Mouse (Mus musculus) CD4-positive, CD25-positive, alpha-beta regulatory T cell, adult 4 months (primary cell): ENCODE measurements around the gene Tmprss11g. TPM values are rescaled to one million over a fixed set of nuclear protein-coding genes. Genes with fewer than 3 reads are reported as not detected.

ENCODE experiments used
- ATAC-seq: one replicate; pipeline ENCODE4 v1.8.0; 2017
- polyA plus RNA-seq, 2 experiments: library from polyadenylated mRNA; unstranded; fragments of 100-300 nt; shearing (Covaris generic); gene quantifications; one replicate each; pipeline ENCODE4 v1.2.1; 2017

The Tmprss11g gene
- polyA plus RNA-seq = not detected

DNA sequence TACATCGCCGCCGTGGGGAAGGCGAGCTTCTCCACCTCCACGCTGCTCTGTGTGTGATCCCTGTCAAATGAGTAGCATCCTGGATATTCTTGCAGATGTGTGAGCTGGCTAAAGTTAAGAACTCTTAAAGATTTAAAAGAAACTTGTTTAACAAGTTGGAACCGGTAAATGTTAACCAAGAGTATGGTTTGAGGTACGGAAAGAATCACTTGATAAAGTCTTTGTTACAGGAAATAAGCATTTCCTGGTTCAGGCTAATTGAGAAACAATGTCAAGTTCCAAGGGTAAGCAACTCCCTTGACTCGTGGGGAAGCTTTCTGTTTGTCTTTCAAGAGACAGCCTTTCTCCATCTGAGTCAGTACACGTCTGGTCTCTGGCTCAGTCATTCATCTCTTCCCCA is at the start of gene Tmprss11g:
Tmprss11g (minus strand) TSS at position 101 of the 400 bp plus-strand sequence.
- no peak for ATAC-seq

GRCm38 (mm10) chr5:86546693-86547092 is 28.3 kb upstream of the Tmprss11g start:
- ATAC-seq = no peak

- no peak for ATAC-seq
These were observed 22.2 kb upstream of the Tmprss11g start for GRCm38 (mm10) chr5:86540601-86541000.

GRCm38 (mm10) chr5:86528725-86529124 is 10.3 kb upstream of the Tmprss11g start:
- no peak for ATAC-seq

DNA sequence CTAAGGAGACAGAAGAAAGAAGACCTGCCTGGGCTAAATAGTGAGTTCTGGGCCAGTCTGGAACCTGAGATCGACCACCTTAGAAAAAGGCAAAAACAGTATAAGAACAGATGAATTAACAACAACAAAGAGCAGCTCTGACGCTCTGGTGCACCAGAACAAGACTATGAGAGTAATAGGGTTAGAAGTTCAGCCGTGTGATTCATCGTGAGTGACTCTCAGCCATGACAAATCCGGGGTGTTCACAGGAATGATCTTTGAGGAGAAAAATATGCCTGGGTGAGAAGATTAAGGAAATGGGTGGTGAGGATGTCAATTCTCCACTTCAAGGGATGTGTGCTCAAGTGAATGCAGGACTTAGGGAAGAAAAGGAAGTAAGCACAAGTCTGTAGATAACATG is 6.9 kb downstream of the Tmprss11g start:
- ATAC-seq = no peak

GRCm38 (mm10) chr5:86493453-86493852 is 24.9 kb downstream of the Tmprss11g start:
- no peak for ATAC-seq

GRCm38 (mm10) chr5:86482562-86482961 is 35.8 kb downstream of the Tmprss11g start:
- no peak for ATAC-seq

DNA sequence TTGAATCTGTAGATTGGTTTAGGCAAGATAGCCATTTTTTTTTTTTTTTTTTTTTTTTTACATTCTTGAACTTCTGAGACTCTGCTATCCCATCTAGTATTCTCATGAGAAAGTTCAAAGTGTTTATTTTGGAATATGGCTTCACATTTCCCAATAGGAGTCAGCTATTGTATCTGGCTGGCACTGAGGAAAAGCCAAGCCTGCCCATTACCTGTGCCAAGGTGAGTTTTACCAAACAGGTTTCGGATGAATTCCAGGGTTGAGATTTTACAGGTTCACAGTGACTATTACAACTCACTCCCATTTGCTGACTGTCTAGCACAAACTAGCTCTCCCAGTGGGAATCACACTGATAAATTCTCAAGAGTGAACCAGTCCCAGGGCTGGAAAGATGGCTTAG is 36.4 kb downstream of the Tmprss11g start:
- no peak for ATAC-seq

- no peak for ATAC-seq
These were observed 44.5 kb downstream of the Tmprss11g start for GRCm38 (mm10) chr5:86473859-86474258.

DNA sequence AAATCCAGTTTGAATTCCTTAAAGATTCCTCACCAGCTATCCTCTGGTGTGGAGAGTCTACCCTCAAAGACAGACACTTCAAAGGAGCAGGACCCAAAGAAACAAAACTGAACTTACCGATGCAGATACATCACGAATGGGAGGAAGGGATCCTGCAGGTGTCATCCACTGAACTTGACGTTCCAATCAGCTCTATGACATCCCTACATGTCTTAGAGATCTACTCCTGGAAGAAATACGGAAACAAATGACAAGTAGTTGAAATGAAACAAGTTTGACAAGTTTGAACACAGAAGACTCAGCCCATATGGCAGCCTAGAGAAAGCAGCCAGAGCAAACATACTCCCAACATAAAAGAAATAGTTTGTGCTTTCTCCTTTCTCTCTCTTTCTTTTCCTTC is 49.5 kb downstream of the Tmprss11g start, which contains the start of gene Tmprss11a:
Tmprss11a (minus strand) TSS at position 101 of the 400 bp plus-strand sequence.
- ATAC-seq = no peak

DNA sequence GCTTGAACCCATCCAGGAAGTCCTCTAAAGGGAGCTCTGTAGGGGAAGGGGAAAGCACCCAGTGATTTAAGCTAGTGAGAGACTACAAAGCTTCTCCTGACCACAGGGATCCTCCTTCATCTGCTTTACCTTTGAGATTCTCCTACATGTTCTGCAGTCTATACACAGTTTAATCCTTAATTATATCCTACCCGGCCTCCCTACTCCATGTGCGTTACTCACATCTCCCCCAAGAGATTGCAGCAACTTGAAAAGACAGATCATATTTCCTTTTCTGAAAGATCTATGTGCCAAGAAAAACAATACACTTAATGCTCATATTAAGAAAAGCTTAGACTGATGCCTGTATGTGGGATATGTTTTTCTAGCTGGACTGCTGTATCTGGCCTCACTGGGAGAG is 79.1 kb downstream of the Tmprss11g start:
- no peak for ATAC-seq

DNA sequence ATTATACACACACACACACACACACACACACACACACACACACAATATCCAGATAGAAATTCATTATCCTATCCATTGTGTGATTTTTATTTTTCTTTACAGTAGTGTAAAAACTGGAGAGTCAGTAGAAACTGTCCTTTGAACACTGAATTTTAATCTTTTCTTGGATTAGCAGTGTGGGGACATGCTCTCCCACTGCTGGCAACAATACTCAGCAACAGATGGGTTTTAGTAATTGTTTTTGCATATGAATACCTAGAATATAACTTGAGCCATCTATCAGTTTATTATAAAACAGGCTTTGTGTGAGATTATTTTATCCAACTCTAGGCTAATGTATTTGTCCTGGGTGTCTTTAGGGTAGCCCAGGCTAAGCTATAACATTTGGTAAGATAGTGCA is 79.9 kb downstream of the Tmprss11g start:
- no peak for ATAC-seq

Other genes with a start within 250 kb of the Tmprss11g start
- gene Tmprss11c, start 229.3 kb downstream of the Tmprss11g start, polyA plus RNA-seq = not detected
- not detected for gene Tmprss11d, start 145.2 kb downstream of the Tmprss11g start, polyA plus RNA-seq
- gene Tmprss11a, start 49.6 kb downstream of the Tmprss11g start, polyA plus RNA-seq = not detected
- gene Tmprss11f, start 113.8 kb upstream of the Tmprss11g start, polyA plus RNA-seq = not detected
- not detected for gene Tmprss11b, start 157.8 kb upstream of the Tmprss11g start, polyA plus RNA-seq
- gene Tmprss11e, start 227.2 kb upstream of the Tmprss11g start, polyA plus RNA-seq = under 1 TPM; 0.24 to 0.39 TPM